8 mouse cellular contexts compared by ENCODE assay signal in the genomic region with DNA sequence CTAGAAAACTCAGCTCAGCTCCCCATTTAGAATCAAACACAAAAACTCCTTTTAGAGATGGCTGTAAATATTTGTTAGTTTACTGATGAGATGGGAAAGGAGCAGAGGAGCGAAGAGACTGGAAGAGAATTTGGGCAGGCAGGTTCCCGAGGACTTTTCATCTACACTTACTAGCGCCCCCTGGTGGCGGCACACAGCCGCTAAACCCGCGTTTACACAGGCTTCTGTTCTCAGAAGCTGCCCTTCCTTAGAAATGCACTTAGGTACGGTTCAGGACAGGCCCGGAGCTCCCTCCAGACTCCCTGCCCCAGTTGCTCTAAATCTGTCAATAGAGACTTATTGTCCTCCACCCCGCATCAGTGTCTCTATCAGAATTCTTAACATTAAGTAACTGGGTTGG.
DNase-seq lines count a peak whose midpoint lies in the region; ATAC-seq and TF ChIP-seq lines count a peak whose summit lies in the region.

No protein-coding gene starts in this region.

- H3K27ac ChIP-seq in ES-E14 (ENCODE audit: insufficient read depth, low read depth, low read length, poor library complexity, severe bottlenecking): no peak overlapping the region
- no peak overlapping the region for H3K27ac ChIP-seq in forebrain, embryonic 11.5 days (ENCODE audit: low read depth, low read length)

- no peaks in the 10 kb centered on the region; the same call in 1 of the 2 replicates for H3K27me3 ChIP-seq in forebrain, embryonic 11.5 days (ENCODE audit: control insufficient read depth, insufficient read depth, low read length)

- WGBS in forebrain, embryonic 11.5 days: 7% methylated on average over 10 of the region's 10 CpGs

- no peaks in the 10 kb centered on the region for H3K9me3 ChIP-seq in ES-E14 (ENCODE audit: control insufficient read depth, insufficient read depth, low read depth, low read length)
- no peaks in the 10 kb centered on the region for H3K9me3 ChIP-seq in forebrain, embryonic 11.5 days (ENCODE audit: control insufficient read depth, low read length)

- H3K4me2 ChIP-seq in forebrain, embryonic 11.5 days (ENCODE audit: low read depth, low read length, severe bottlenecking): no peak overlapping the region

- DNase-seq in ES-E14 (ENCODE audit: low read depth, low spot score): peak; percentile 73
- peak; percentile 81 for DNase-seq in brain, adult 2 months (ENCODE audit: low read depth, low spot score)
- DNase-seq in forebrain, embryonic 11.5 days (ENCODE audit: low spot score): peak; percentile 88
- DNase-seq in layer of hippocampus, postnatal 10 days (ENCODE audit: low spot score in 2 of 2): peak; percentile 84 to 88
- DNase-seq in right cerebral cortex, postnatal 25 days: peak; percentile 72
- peak; percentile 17 for DNase-seq in yolk sac, embryonic 10.5 days (ENCODE audit: low spot score)

- ATAC-seq in forebrain, embryonic 11.5 days (replicated peaks; ENCODE audit: low FRiP score): 0 out of 2 replicates have a peak, but pooled peaks have one; percentile 33
- ATAC-seq in hematopoietic stem cell, adult 5-6 weeks (replicated peaks in 1 of 2; ENCODE audit: insufficient read depth in 1 of 2, low FRiP score in 2 of 2, low TSS enrichment in 1 of 2, low read depth in 1 of 2, poor library complexity in 2 of 2, severe bottlenecking in 2 of 2): peak; percentile 59 to 80
- ATAC-seq in megakaryocyte progenitor cell, adult 5-6 weeks (replicated peaks; ENCODE audit: poor library complexity): peak; percentile 81

- H3K4me3 ChIP-seq in ES-E14 (ENCODE audit: insufficient read depth in 1 of 2, low read depth in 1 of 2, low read length in 2 of 2, poor library complexity in 1 of 2, severe bottlenecking in 1 of 2): no peak overlapping the region
- H3K4me3 ChIP-seq in forebrain, embryonic 11.5 days (ENCODE audit: low read depth, low read length): no peak overlapping the region

- H3K9ac ChIP-seq in ES-E14 (ENCODE audit: insufficient read depth, low read depth, low read length, poor library complexity, severe bottlenecking): no peak overlapping the region
- no peak overlapping the region for H3K9ac ChIP-seq in forebrain, embryonic 11.5 days (ENCODE audit: low read length)

- in situ Hi-C loops in ES-E14 (cut with MboI; ENCODE audit: low sequenced_read_pairs in 2 of 2, unreplicated experiment in 2 of 2): no loop called here

- no peaks in the 10 kb centered on the region for H3K4me1 ChIP-seq in ES-E14 (ENCODE audit: control insufficient read depth in 2 of 2, insufficient read depth in 2 of 2, low read length in 2 of 2, poor library complexity in 1 of 2)
- H3K4me1 ChIP-seq in forebrain, embryonic 11.5 days (replicated peaks; ENCODE audit: control insufficient read depth, insufficient read depth, low read length): no peaks in the 10 kb centered on the region

- no peaks in the 10 kb centered on the region for H3K36me3 ChIP-seq in ES-E14 (ENCODE audit: control insufficient read depth, insufficient read depth, low read length, poor library complexity, severe bottlenecking)
- no peaks in the 10 kb centered on the region for H3K36me3 ChIP-seq in forebrain, embryonic 11.5 days (ENCODE audit: control insufficient read depth, insufficient read depth, low read length)

TF ChIP-seq in ES-E14, 5 proteins besides CTCF, POLR2A, EP300 and RAD21:
- TF ChIP-seq ZC3H11A (IDR thresholded peaks at IDR 0.05; ENCODE audit: borderline replicate concordance, low read depth, low read length): peak; percentile 50; the same call in 1 of the 2 replicates
- TF ChIP-seq ZNF384 (IDR thresholded peaks at IDR 0.05; ENCODE audit: low read depth, low read length): no peak

Comparison
In these comparisons a context has a peak if more than half of its experiments do, and no peak if none do; other contexts are left out.
1. DNase-seq: peak in every context shown above with its lines; median percentile 88 in forebrain, embryonic 11.5 days; 86 in layer of hippocampus, postnatal 10 days; 81 in brain, adult 2 months; 73 in ES-E14; 72 in right cerebral cortex, postnatal 25 days; 17 in yolk sac, embryonic 10.5 days.